Mouse (Mus musculus): ENCODE measurements around the gene Mfap1a.

GRCm38 (mm10) chr2:121442259-121443067, 64.0 kb downstream of the Mfap1a start:
- TF ChIP-seq CTCF (IDR thresholded peaks at IDR 0.05; ENCODE audit: low read depth), result no peak
- no peak for TF ChIP-seq EP300 (IDR thresholded peaks at IDR 0.05; ENCODE audit: low read depth)

Measured in liver, postnatal 0 days (tissue).